Mouse (Mus musculus): ENCODE measurements around the gene Gsdma. TPM values are rescaled to one million over a fixed set of nuclear protein-coding genes. Genes with fewer than 3 reads are reported as not detected.

Gsdma gene
- polyA plus RNA-seq, 1 experiment from 2014 or later: not detected

DNA sequence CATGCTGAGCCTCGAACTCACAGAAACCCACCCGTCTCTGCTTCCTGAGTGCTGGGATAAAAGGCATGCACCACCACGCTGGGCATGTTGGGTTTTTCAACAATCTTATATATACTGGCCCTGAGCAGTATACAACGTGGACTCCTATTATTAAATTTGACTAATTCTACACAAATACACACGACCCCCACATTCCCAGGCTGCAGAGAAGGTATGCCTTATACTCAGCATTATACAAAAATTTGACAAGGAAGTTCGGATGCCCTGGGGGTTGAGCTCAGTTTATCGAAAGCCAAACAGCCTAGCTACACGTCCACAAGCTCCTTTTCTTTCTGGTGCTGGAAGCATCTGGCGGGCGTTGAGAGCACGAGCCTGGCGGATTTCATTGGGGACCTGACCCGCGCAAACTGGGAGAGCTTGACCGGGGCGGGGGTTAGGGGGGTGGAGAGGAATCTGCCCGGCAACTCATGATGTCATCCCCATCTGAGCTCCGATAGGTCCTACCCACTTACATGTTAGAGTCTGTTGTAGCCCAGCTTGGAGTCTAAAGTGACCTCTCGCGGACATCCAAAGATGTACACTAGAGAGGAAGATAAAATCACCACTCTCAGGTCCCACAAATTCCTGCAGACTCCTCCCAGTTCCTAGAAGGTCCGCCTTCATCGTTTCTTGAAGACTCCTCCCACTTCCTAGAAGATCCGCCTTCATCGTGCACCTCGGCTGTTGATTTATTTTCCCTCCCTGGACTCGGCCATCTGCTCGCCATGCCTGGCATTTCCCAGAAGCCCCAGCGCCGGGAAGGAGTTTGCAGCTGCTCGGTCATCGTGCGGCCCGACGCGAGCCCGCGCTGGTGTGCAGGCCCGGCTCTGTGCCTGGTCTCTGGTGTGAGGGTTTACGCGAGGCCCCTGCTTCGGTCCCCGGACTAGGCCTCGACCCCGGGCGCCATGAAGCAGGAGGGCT lies 17.9 kb downstream of the Gsdma start, which contains the start of gene Psmd3:
TSS of gene Psmd3 (plus strand) at position 769 of the 960 bp plus-strand sequence.
- 5% methylated on average over 45 of the region's 45 CpGs for WGBS
- Histone ChIP-seq H3K4me3 (peak within 1 kb of the TSS; percentile 99), H3K4me2 (replicated peaks) (peak within 1 kb of the TSS; percentile 97), H3K27ac (replicated peaks) (peak within 1 kb of the TSS; percentile 71), H3K9me3 (no peaks in the 10 kb centered on the region), H3K36me3 (peaks cover 21% of the 10 kb centered on the region), H3K9ac (replicated peaks) (peak within 1 kb of the TSS; percentile 100), H3K4me1 (peaks cover 19% of the 10 kb centered on the region), H3K27me3 (no peaks in the 10 kb centered on the region)
- ATAC-seq (replicated peaks): peak; percentile 97

DNA sequence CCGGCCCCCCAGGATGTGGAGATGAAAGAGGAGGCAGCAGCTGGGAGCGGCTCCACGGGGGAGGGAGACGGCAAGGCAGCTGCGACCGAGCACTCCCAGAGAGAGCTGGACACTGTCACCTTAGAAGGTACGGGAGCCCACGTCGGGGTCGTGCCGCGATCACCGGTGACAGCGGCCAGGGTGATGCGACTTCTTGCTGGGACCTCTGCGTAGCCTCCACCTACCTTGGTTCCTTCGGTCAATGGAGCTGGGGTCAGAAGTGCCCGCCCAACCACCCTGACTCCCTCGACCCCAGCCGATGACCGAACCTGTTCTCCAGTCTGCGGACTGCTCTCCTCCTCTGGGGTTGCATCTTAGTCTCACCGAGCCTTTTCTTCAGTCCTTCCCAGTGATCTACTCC lies 18.7 kb downstream of the Gsdma start:
- Histone ChIP-seq H3K4me3 (peak overlapping the region; percentile 99), H3K4me2 (replicated peaks) (peak overlapping the region; percentile 97), H3K4me1 (peaks cover 19% of the 10 kb centered on the region), H3K9ac (replicated peaks) (peak overlapping the region; percentile 100), H3K9me3 (no peaks in the 10 kb centered on the region), H3K27me3 (no peaks in the 10 kb centered on the region), H3K27ac (replicated peaks) (peak overlapping the region; percentile 71), H3K36me3 (peaks cover 28% of the 10 kb centered on the region)
- WGBS: under 1% methylated on average over 23 of the region's 23 CpGs
- peak; percentile 36 for ATAC-seq (replicated peaks)

DNA sequence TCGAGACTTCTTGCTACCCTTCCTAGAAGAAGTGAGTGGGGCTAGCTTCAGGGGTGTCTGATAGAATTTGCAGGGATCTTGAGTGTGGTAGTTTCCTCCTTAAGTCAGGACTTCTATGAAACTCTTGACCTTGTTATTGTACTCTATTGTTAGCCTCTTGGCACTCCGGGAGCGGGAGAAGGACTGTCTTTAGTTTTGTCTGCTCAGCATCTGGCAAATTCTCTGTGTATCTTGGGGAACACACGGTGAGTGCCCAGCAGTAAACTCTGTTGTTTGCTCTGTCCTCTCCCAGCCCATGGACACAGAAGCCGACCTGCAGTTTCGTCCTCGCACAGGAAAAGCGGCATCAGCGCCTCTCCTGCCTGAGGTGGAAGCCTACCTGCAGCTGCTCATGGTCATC lies 21.5 kb downstream of the Gsdma start:
- Histone ChIP-seq H3K4me1 (peaks cover 19% of the 10 kb centered on the region), H3K27me3 (no peaks in the 10 kb centered on the region), H3K9me3 (no peaks in the 10 kb centered on the region), H3K4me3 (no peak overlapping the region), H3K9ac (replicated peaks) (no peak overlapping the region), H3K36me3 (peaks cover 52% of the 10 kb centered on the region), H3K4me2 (replicated peaks) (no peak overlapping the region), H3K27ac (replicated peaks) (no peak overlapping the region)
- ATAC-seq (replicated peaks): no peak
- WGBS: 90% methylated on average over 9 of the region's 9 CpGs

DNA sequence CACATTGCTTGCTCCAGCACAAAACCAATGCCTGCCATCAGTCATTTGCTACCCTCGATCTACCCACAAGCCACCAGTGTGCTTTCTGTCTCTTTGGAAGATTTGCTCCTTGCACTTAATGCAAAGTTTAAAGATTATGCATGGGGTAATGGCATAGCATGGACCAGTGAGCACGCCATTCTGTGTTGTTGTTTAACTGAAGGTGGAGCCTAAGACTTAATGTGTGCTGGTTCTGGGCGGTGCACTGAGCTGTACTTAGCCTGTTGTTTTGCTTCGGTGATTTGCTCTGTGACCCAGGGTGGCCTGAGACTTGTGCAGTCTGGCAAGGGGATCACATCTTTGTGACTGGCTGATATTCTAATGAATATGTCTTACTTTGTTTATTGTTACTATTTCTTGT lies 22.8 kb downstream of the Gsdma start:
- 91% methylated on average over 4 of the region's 4 CpGs for WGBS
- H3K4me2 ChIP-seq (replicated peaks): no peak overlapping the region
- no peak for ATAC-seq (replicated peaks)
- peaks cover 65% of the 10 kb centered on the region for H3K36me3 ChIP-seq
- H3K4me1 ChIP-seq: peaks cover 14% of the 10 kb centered on the region
- no peak overlapping the region for H3K9ac ChIP-seq (replicated peaks)
- no peaks in the 10 kb centered on the region for H3K9me3 ChIP-seq
- no peak overlapping the region for H3K4me3 ChIP-seq
- no peaks in the 10 kb centered on the region for H3K27me3 ChIP-seq
- no peak overlapping the region for H3K27ac ChIP-seq (replicated peaks)

DNA sequence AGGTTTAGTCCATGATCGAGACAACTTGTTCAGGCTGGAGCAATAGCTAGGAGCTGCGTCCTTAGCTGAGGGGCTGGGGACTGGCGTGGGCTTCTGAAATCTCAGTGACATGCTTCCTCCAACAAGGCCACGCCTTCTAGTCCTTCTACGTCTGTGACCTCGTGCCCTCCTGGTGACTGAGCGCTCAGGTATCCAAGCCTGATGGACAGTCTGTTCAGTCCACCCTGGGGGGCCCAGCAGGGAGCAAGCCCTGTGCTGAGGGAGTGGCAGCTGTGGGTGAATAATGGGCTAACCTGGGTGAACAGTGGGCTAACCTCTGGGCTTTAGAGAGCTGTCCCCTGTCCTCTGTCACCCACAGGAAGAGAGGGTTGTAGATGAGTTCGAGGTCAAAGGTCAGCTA lies 23.9 kb downstream of the Gsdma start:
- Histone ChIP-seq H3K4me3 (no peak overlapping the region), H3K4me2 (replicated peaks) (no peak overlapping the region), H3K36me3 (peaks cover 75% of the 10 kb centered on the region), H3K9me3 (no peaks in the 10 kb centered on the region), H3K27ac (replicated peaks) (no peak overlapping the region), H3K4me1 (peaks cover 13% of the 10 kb centered on the region), H3K9ac (replicated peaks) (no peak overlapping the region), H3K27me3 (no peaks in the 10 kb centered on the region)
- 90% methylated on average over 8 of the region's 8 CpGs for WGBS
- ATAC-seq (replicated peaks): no peak

DNA sequence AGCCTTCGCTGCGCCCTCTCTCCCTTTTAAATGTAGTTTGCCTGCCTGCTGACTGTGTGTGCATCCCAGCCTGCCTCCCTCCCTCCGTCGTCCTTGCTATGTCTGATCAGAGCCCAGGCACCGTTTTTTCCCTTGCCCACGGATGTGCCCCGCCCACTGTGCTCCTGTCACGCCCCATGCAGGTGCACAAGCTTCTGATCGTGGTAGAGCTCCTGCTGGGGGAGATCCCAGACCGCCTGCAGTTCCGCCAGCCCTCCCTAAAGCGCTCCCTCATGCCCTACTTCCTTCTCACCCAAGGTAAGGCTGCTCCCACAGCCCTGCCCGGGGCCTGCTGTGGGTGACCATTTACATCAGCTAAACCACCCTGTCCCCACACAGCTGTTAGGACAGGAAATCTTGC lies 29.1 kb downstream of the Gsdma start:
- Histone ChIP-seq H3K9me3 (no peaks in the 10 kb centered on the region), H3K4me2 (replicated peaks) (no peak overlapping the region), H3K36me3 (peaks cover 78% of the 10 kb centered on the region), H3K27ac (replicated peaks) (no peak overlapping the region), H3K9ac (replicated peaks) (no peak overlapping the region), H3K4me1 (no peaks in the 10 kb centered on the region), H3K27me3 (no peaks in the 10 kb centered on the region), H3K4me3 (no peak overlapping the region)
- ATAC-seq (replicated peaks): no peak
- 79% methylated on average over 13 of the region's 13 CpGs for WGBS

DNA sequence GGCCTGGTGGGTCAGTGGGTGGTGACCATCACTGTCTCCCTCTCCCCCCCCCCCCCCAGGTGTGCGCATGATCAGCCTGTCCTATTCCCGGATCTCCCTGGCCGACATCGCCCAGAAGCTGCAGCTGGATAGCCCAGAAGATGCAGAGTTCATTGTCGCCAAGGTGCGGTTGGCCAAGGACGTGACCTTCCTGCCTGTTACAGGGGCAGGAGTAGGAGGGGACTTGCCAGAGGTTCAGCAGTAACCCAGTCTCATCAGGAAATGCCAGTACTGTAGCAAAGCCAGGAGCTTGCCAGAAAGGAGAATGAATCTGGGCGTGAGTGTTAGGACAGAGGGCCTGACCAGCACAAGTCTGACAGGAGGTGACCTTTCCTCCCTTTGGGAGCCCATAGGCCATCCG lies 29.6 kb downstream of the Gsdma start:
- 91% methylated on average over 9 of the region's 9 CpGs for WGBS
- no peaks in the 10 kb centered on the region for H3K27me3 ChIP-seq
- ATAC-seq (replicated peaks): no peak
- no peaks in the 10 kb centered on the region for H3K9me3 ChIP-seq
- no peaks in the 10 kb centered on the region for H3K4me1 ChIP-seq
- no peak overlapping the region for H3K4me3 ChIP-seq
- no peak overlapping the region for H3K4me2 ChIP-seq (replicated peaks)
- H3K27ac ChIP-seq (replicated peaks): no peak overlapping the region
- H3K36me3 ChIP-seq: peaks cover 74% of the 10 kb centered on the region
- H3K9ac ChIP-seq (replicated peaks): no peak overlapping the region

DNA sequence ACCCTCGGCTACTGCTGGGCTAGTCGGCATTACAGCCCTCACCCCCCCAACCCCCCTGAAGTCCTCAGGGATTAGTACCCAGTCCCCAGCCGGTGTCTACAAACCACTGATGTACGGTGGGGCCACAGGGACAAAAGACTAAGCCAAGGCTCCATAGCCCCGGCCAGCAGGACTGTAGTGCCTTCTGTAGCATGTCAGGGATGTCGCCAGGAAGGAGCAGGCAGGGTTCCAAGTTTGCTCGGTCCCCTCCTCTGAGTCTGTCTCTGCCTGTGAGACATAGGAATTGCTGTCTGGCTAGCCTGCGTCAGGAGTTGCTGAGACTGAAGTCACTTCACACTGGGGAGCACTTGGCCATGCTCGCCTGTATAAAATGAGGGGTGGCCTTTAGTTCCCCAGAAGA lies 30.1 kb downstream of the Gsdma start:
- Histone ChIP-seq H3K27ac (replicated peaks) (no peak overlapping the region), H3K4me1 (no peaks in the 10 kb centered on the region), H3K36me3 (peaks cover 72% of the 10 kb centered on the region), H3K9me3 (no peaks in the 10 kb centered on the region), H3K27me3 (no peaks in the 10 kb centered on the region), H3K4me3 (no peak overlapping the region), H3K4me2 (replicated peaks) (no peak overlapping the region), H3K9ac (replicated peaks) (no peak overlapping the region)
- ATAC-seq (replicated peaks): no peak
- WGBS: 78% methylated on average over 9 of the region's 9 CpGs

DNA sequence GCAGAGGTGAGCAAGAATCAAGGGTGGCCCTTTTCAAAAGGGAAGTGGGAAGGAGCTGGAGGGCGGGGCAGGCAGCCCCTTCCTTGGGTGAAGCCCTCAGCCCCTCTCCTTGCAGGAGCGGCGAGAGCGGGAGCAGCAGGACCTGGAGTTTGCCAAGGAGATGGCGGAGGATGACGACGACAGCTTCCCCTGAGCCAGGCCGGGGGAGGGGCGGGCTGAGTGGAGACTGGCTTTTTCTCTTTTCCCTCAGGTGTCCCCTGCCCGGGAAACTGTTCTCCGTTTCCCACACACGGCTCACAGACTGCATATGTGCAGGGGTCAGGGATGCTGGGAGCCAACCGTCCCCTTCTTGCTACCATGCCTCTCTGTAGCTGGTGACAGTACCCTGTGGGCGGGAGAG lies 31.3 kb downstream of the Gsdma start:
- WGBS: 66% methylated on average over 14 of the region's 14 CpGs

DNA sequence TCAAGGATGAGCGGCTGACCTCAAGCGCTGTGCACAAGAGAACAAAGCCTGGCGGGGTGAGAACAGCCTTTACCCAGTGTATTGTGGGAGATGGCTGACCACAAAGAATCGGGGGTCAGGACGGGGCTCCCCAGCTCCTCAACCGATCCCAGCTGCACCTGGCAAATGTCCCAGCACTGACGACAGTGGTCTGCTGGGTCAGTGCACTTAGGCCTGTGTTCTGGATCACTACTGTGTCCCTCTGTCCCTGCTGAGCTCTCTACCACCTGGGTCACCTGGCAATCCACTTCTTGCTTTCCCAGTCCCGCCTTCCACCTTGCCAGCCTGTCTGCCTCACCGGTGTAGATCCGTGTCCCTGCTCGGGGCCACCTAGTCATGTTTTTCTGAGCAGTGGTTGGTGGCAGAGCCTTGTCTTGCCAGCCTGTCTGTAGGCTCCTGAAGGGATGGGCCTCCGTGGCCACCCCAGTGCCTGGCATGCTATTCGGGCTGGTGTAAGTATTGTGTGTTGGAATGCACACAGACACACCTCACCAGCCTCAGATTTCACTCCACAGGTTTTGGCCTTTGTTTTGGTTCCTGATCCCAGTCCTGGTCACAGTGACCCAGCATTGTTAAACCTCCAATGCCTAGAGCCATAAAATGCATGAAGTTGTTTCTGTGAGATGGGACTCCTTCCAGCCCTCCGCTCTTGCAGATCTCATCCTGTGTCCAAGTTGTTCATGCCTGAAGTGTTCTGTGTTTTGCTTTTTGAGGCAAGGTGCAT lies 32.5 kb downstream of the Gsdma start:
- H3K36me3 ChIP-seq: peaks cover 48% of the 10 kb centered on the region

More for the DNA sequence above, 31.3 kb downstream of the Gsdma start:
- no peak overlapping the region for H3K4me3 ChIP-seq
- H3K9me3 ChIP-seq: no peaks in the 10 kb centered on the region
- 0 out of 2 replicates have a peak overlapping the region, but pooled peaks have one; percentile 18 for H3K9ac ChIP-seq (replicated peaks)
- no peak overlapping the region for H3K4me2 ChIP-seq (replicated peaks)
- H3K27me3 ChIP-seq: no peaks in the 10 kb centered on the region
- no peaks in the 10 kb centered on the region for H3K4me1 ChIP-seq
- peaks cover 60% of the 10 kb centered on the region for H3K36me3 ChIP-seq
- ATAC-seq (replicated peaks): no peak
- no peak overlapping the region for H3K27ac ChIP-seq (replicated peaks)

DNA sequence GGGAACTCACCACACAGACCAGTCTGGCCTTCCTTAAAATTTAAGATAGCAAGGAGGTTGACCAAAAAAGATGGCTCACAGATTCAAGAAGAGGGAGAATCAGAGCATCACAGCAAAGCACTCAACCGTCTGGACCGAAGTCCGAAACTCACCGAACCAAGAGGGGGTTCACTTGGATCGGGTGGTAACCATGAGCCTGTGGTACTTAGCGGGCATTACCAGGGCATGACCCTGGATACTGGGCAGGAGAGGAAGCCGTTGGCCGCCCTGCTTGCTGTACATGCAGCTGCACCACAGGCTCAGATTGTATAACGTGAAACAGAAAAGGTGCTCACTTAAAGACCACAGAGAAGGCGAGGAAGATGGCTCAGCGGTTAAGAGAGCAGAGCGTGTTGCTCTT lies 33.1 kb downstream of the Gsdma start:
- Histone ChIP-seq H3K4me2 (replicated peaks) (no peak overlapping the region), H3K9me3 (no peaks in the 10 kb centered on the region), H3K4me3 (no peak overlapping the region), H3K27me3 (no peaks in the 10 kb centered on the region), H3K27ac (replicated peaks) (no peak overlapping the region), H3K9ac (replicated peaks) (no peak overlapping the region), H3K4me1 (0 out of 2 replicates have a peak, but pooled peaks cover under 1% of the 10 kb centered on the region), H3K36me3 (peaks cover 42% of the 10 kb centered on the region)
- no peak for ATAC-seq (replicated peaks)
- WGBS: 91% methylated on average over 12 of the region's 12 CpGs

More for the DNA sequence above, 32.5 kb downstream of the Gsdma start:
- Histone ChIP-seq H3K27ac (replicated peaks) (no peak overlapping the region), H3K27me3 (no peaks in the 10 kb centered on the region), H3K9ac (replicated peaks) (no peak overlapping the region), H3K9me3 (no peaks in the 10 kb centered on the region), H3K4me2 (replicated peaks) (no peak overlapping the region), H3K4me3 (no peak overlapping the region), H3K4me1 (no peaks in the 10 kb centered on the region)
- ATAC-seq (replicated peaks): no peak
- WGBS: 88% methylated on average over 14 of the region's 14 CpGs
